Comparison of ENCODE assay signal across 13 mouse cellular contexts in the genomic region with DNA sequence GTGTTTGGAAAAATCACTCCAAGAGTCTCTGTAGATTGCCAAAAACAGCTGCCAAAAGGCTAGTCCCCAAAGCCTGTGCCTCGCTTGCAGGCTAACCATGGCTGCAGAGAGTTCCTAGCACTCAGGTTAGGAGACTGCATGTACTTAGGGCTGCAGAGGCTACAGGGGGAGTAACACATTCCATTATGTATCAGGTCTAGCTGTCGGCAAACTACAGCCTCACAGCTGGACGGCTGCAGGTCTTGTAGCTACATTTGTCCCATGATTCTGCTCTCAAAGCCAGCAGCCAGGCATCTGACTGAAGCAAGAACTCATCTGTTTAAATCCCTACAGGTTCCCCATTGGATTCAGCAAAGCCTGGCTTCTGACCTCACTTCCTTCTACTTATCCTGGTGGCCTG. TPM values are rescaled to one million over a fixed set of nuclear protein-coding genes. Genes with fewer than 3 reads are reported as not detected.
DNase-seq lines count a peak whose midpoint lies in the region; ATAC-seq lines count a peak whose summit lies in the region.
"Had no signal": no experiment of that assay in that cellular context is flagged by ENCODE, and none has a peak within 500 bp of the region (broad histone marks: within the 10 kb centered on the region; RNA-seq: fewer than 3 reads in every experiment).

No protein-coding gene starts in this region.

- no peaks in the 10 kb centered on the region for H3K36me3 ChIP-seq in midbrain, embryonic 12.5 days
- no peaks in the 10 kb centered on the region for H3K36me3 ChIP-seq in midbrain, embryonic 15.5 days (replicated peaks)
- H3K36me3 ChIP-seq in heart, embryonic 11.5 days (ENCODE audit: control insufficient read depth, insufficient read depth, low read length) = no peaks in the 10 kb centered on the region
- H3K36me3 ChIP-seq in limb, embryonic 12.5 days = peaks cover 1% of the 10 kb centered on the region; the same call in 1 of the 2 replicates
- H3K36me3 ChIP-seq: intestine, embryonic 15.5 days had no signal

- no peaks in the 10 kb centered on the region for H3K27me3 ChIP-seq in midbrain, embryonic 12.5 days
- H3K27me3 ChIP-seq in midbrain, embryonic 15.5 days (replicated peaks) = no peaks in the 10 kb centered on the region
- no peaks in the 10 kb centered on the region for H3K27me3 ChIP-seq in heart, embryonic 11.5 days (ENCODE audit: control insufficient read depth, insufficient read depth, low read length)
- H3K27me3 ChIP-seq in limb, embryonic 12.5 days = no peaks in the 10 kb centered on the region
- H3K27me3 ChIP-seq: intestine, embryonic 15.5 days had no signal

- peak; percentile 20 for DNase-seq in yolk sac, embryonic 10.5 days (ENCODE audit: low spot score)
- no peak for DNase-seq in kidney, postnatal 14 days
- DNase-seq in c-Kit-positive CD71-positive TER-119-positive erythroid progenitor cells, embryonic 14.5 days (ENCODE audit: low spot score) = no peak
- DNase-seq: adrenal gland, postnatal 14 days; cerebellum, adult 9-11 months; thymus, postnatal 4 days had no signal

- peak overlapping the region; percentile 20; the same call in 1 of the 2 replicates for H3K27ac ChIP-seq in midbrain, embryonic 12.5 days (replicated peaks)
- no peak overlapping the region for H3K27ac ChIP-seq in midbrain, embryonic 15.5 days
- peak overlapping the region; percentile 77 for H3K27ac ChIP-seq in heart, embryonic 11.5 days (ENCODE audit: low read depth, low read length)
- peak overlapping the region; percentile 72 for H3K27ac ChIP-seq in limb, embryonic 12.5 days
- H3K27ac ChIP-seq: intestine, embryonic 15.5 days had no signal

- no peaks in the 10 kb centered on the region for H3K9me3 ChIP-seq in midbrain, embryonic 12.5 days
- no peaks in the 10 kb centered on the region for H3K9me3 ChIP-seq in midbrain, embryonic 15.5 days
- H3K9me3 ChIP-seq in heart, embryonic 11.5 days (replicated peaks; ENCODE audit: control insufficient read depth, low read length) = no peaks in the 10 kb centered on the region
- no peaks in the 10 kb centered on the region for H3K9me3 ChIP-seq in limb, embryonic 12.5 days
- H3K9me3 ChIP-seq: intestine, embryonic 15.5 days had no signal

- peaks cover 42% of the 10 kb centered on the region for H3K4me1 ChIP-seq in midbrain, embryonic 12.5 days
- H3K4me1 ChIP-seq in midbrain, embryonic 15.5 days = peaks cover 44% of the 10 kb centered on the region
- peaks cover 64% of the 10 kb centered on the region for H3K4me1 ChIP-seq in heart, embryonic 11.5 days (ENCODE audit: control insufficient read depth, insufficient read depth, low read length)
- peaks cover 65% of the 10 kb centered on the region for H3K4me1 ChIP-seq in limb, embryonic 12.5 days (replicated peaks)

- H3K4me2 ChIP-seq in midbrain, embryonic 12.5 days (replicated peaks) = no peak overlapping the region
- H3K4me2 ChIP-seq in midbrain, embryonic 15.5 days = no peak overlapping the region
- peak overlapping the region; percentile 25; the same call in 1 of the 2 replicates for H3K4me2 ChIP-seq in heart, embryonic 11.5 days
- H3K4me2 ChIP-seq in limb, embryonic 12.5 days = no peak overlapping the region
- H3K4me2 ChIP-seq: intestine, embryonic 15.5 days had no signal

- no peak for ATAC-seq in midbrain, embryonic 12.5 days (ENCODE audit: low FRiP score, low read depth)
- no peak for ATAC-seq in midbrain, embryonic 15.5 days (replicated peaks)
- no peak for ATAC-seq in heart, embryonic 11.5 days (replicated peaks; ENCODE audit: insufficient number of reproducible peaks, low FRiP score, low TSS enrichment)
- ATAC-seq in limb, embryonic 12.5 days (ENCODE audit: insufficient number of reproducible peaks, insufficient read depth, low FRiP score, low TSS enrichment, low read depth) = no peak
- ATAC-seq: forebrain, embryonic 16.5 days; intestine, embryonic 15.5 days; midbrain, embryonic 16.5 days had no signal

- WGBS in midbrain, embryonic 12.5 days = 61% methylated on average over 3 of the region's 3 CpGs
- WGBS in midbrain, embryonic 15.5 days = 50% methylated on average over 3 of the region's 3 CpGs
- 20% methylated on average over 3 of the region's 3 CpGs for WGBS in heart, embryonic 11.5 days (ENCODE audit: insufficient replicate concordance)
- 31% methylated on average over 3 of the region's 3 CpGs for WGBS in limb, embryonic 12.5 days

- no peak overlapping the region for H3K9ac ChIP-seq in midbrain, embryonic 12.5 days (replicated peaks)
- no peak overlapping the region for H3K9ac ChIP-seq in midbrain, embryonic 15.5 days
- H3K9ac ChIP-seq in heart, embryonic 11.5 days (ENCODE audit: low read depth, low read length) = no peak overlapping the region
- no peak overlapping the region for H3K9ac ChIP-seq in limb, embryonic 12.5 days (replicated peaks)
- H3K9ac ChIP-seq: intestine, embryonic 15.5 days had no signal

- H3K4me3 ChIP-seq in midbrain, embryonic 12.5 days = no peak overlapping the region
- no peak overlapping the region for H3K4me3 ChIP-seq in midbrain, embryonic 15.5 days
- H3K4me3 ChIP-seq in heart, embryonic 11.5 days (ENCODE audit: low read depth, low read length) = no peak overlapping the region
- no peak overlapping the region for H3K4me3 ChIP-seq in limb, embryonic 12.5 days (replicated peaks)
- H3K4me3 ChIP-seq: intestine, embryonic 15.5 days had no signal

RNA-seq across cellular contexts. Expression of gene Gna12, which starts 35.5 kb away (rescaled TPM):
- 22.3 and 24.4 TPM in 2 replicates for polyA plus RNA-seq in midbrain, embryonic 12.5 days (2016; fragmentation: Nextera tagmentation; extraction: Ambion mirVana)
- 49.8 and 63.1 TPM in 2 replicates for polyA plus RNA-seq in midbrain, embryonic 15.5 days (2015; fragmentation: Nextera tagmentation; extraction: Ambion mirVana)
- 33.1 and 34.0 TPM in 2 replicates for polyA plus RNA-seq in heart, embryonic 11.5 days (2014; fragmentation: Nextera tagmentation; extraction: Ambion mirVana)
- polyA plus RNA-seq in limb, embryonic 12.5 days (2016; fragmentation: Nextera tagmentation; extraction: Ambion mirVana) = 18.5 and 49.7 TPM in 2 replicates
